Comparison of ENCODE assay signal across 9 mouse cellular contexts in genomic region chr13:112187226-112187625, GRCm38 (mm10).
DNase-seq lines count a peak whose midpoint lies in the region; ATAC-seq lines count a peak whose summit lies in the region.
"Had no signal": no experiment of that assay in that cellular context is flagged by ENCODE, and none has a peak within 500 bp of the region (broad histone marks: within the 10 kb centered on the region; RNA-seq: fewer than 3 reads in every experiment).

No protein-coding gene starts in this region.

- no peak overlapping the region for H3K27ac ChIP-seq in forebrain, embryonic 14.5 days (ENCODE audit: low read depth, low read length)
- no peak overlapping the region for H3K27ac ChIP-seq in forebrain, embryonic 11.5 days (ENCODE audit: low read depth, low read length)
- H3K27ac ChIP-seq in midbrain, embryonic 11.5 days (ENCODE audit: low read depth, low read length), result no peak overlapping the region
- no peak overlapping the region for H3K27ac ChIP-seq in midbrain, embryonic 16.5 days (ENCODE audit: low read length)
- H3K27ac ChIP-seq in hindbrain, embryonic 14.5 days, result no peak overlapping the region
- no peak overlapping the region for H3K27ac ChIP-seq in midbrain, embryonic 13.5 days

- DNase-seq in forebrain, embryonic 14.5 days (ENCODE audit: low spot score), result peak; percentile 82
- no peak for DNase-seq in forebrain, embryonic 11.5 days (ENCODE audit: low spot score)
- peak; percentile 41 for DNase-seq in midbrain, embryonic 11.5 days (ENCODE audit: low spot score, missing footprints)
- DNase-seq in layer of hippocampus, adult 9-11 months, result peak; percentile 85
- DNase-seq in urinary bladder, postnatal 36 days (ENCODE audit: low spot score in 2 of 2), result no peak
- no peak for DNase-seq in hindbrain, embryonic 14.5 days (ENCODE audit: low spot score)
- DNase-seq: kidney, postnatal 10 days had no signal

- 0 out of 2 replicates have a peak, but pooled peaks cover 3% of the 10 kb centered on the region for H3K27me3 ChIP-seq in forebrain, embryonic 14.5 days (replicated peaks; ENCODE audit: control insufficient read depth, insufficient read depth, low read length)
- no peaks in the 10 kb centered on the region for H3K27me3 ChIP-seq in forebrain, embryonic 11.5 days (ENCODE audit: control insufficient read depth, insufficient read depth, low read length)
- H3K27me3 ChIP-seq in midbrain, embryonic 11.5 days (ENCODE audit: control insufficient read depth, insufficient read depth, low read length), result no peaks in the 10 kb centered on the region; the same call in 1 of the 2 replicates
- H3K27me3 ChIP-seq in midbrain, embryonic 16.5 days (ENCODE audit: control insufficient read depth, insufficient read depth, low read depth, low read length), result no peaks in the 10 kb centered on the region
- no peaks in the 10 kb centered on the region for H3K27me3 ChIP-seq in hindbrain, embryonic 14.5 days (ENCODE audit: control insufficient read depth, insufficient read depth, low read length)
- no peaks in the 10 kb centered on the region for H3K27me3 ChIP-seq in midbrain, embryonic 13.5 days

- 48% methylated on average over 3 of the region's 3 CpGs for WGBS in forebrain, embryonic 14.5 days
- 85% methylated on average over 3 of the region's 3 CpGs for WGBS in forebrain, embryonic 11.5 days
- 82% methylated on average over 3 of the region's 3 CpGs for WGBS in midbrain, embryonic 11.5 days
- 54% methylated on average over 3 of the region's 3 CpGs for WGBS in midbrain, embryonic 16.5 days
- WGBS in hindbrain, embryonic 14.5 days, result 62% methylated on average over 3 of the region's 3 CpGs
- WGBS in midbrain, embryonic 13.5 days, result 79% methylated on average over 3 of the region's 3 CpGs

- H3K36me3 ChIP-seq in forebrain, embryonic 14.5 days (ENCODE audit: control insufficient read depth, insufficient read depth, low read length), result no peaks in the 10 kb centered on the region
- no peaks in the 10 kb centered on the region for H3K36me3 ChIP-seq in forebrain, embryonic 11.5 days (ENCODE audit: control insufficient read depth, insufficient read depth, low read length)
- H3K36me3 ChIP-seq in midbrain, embryonic 11.5 days (ENCODE audit: control insufficient read depth, insufficient read depth, low read length), result no peaks in the 10 kb centered on the region
- no peaks in the 10 kb centered on the region for H3K36me3 ChIP-seq in midbrain, embryonic 16.5 days (ENCODE audit: control insufficient read depth, insufficient read depth, low read length)
- H3K36me3 ChIP-seq in hindbrain, embryonic 14.5 days (replicated peaks; ENCODE audit: control insufficient read depth, insufficient read depth), result no peaks in the 10 kb centered on the region
- H3K36me3 ChIP-seq in midbrain, embryonic 13.5 days, result no peaks in the 10 kb centered on the region

- no peaks in the 10 kb centered on the region for H3K9me3 ChIP-seq in forebrain, embryonic 14.5 days (replicated peaks; ENCODE audit: control insufficient read depth, low read length)
- no peaks in the 10 kb centered on the region for H3K9me3 ChIP-seq in forebrain, embryonic 11.5 days (ENCODE audit: control insufficient read depth, low read length)
- H3K9me3 ChIP-seq in midbrain, embryonic 11.5 days (ENCODE audit: control insufficient read depth, low read length), result no peaks in the 10 kb centered on the region
- no peaks in the 10 kb centered on the region for H3K9me3 ChIP-seq in midbrain, embryonic 16.5 days (replicated peaks; ENCODE audit: control insufficient read depth, low read length, poor library complexity, severe bottlenecking)
- H3K9me3 ChIP-seq in hindbrain, embryonic 14.5 days (ENCODE audit: control insufficient read depth, low read length), result no peaks in the 10 kb centered on the region
- no peaks in the 10 kb centered on the region for H3K9me3 ChIP-seq in midbrain, embryonic 13.5 days

- H3K4me3 ChIP-seq in forebrain, embryonic 14.5 days (ENCODE audit: low read depth, low read length), result no peak overlapping the region
- H3K4me3 ChIP-seq in forebrain, embryonic 11.5 days (ENCODE audit: low read depth, low read length), result no peak overlapping the region
- no peak overlapping the region for H3K4me3 ChIP-seq in midbrain, embryonic 11.5 days (ENCODE audit: low read depth, low read length)
- no peak overlapping the region for H3K4me3 ChIP-seq in midbrain, embryonic 16.5 days (ENCODE audit: low read depth, low read length)
- H3K4me3 ChIP-seq in hindbrain, embryonic 14.5 days (replicated peaks; ENCODE audit: low read length), result no peak overlapping the region
- H3K4me3 ChIP-seq in midbrain, embryonic 13.5 days (replicated peaks), result no peak overlapping the region

- no peak overlapping the region for H3K4me2 ChIP-seq in forebrain, embryonic 14.5 days (ENCODE audit: low read length)
- no peak overlapping the region for H3K4me2 ChIP-seq in forebrain, embryonic 11.5 days (ENCODE audit: low read depth, low read length, severe bottlenecking)
- H3K4me2 ChIP-seq in midbrain, embryonic 11.5 days, result no peak overlapping the region
- H3K4me2 ChIP-seq in midbrain, embryonic 16.5 days (ENCODE audit: low read length), result no peak overlapping the region
- H3K4me2 ChIP-seq in hindbrain, embryonic 14.5 days (replicated peaks), result no peak overlapping the region
- no peak overlapping the region for H3K4me2 ChIP-seq in midbrain, embryonic 13.5 days (replicated peaks)

- peak; percentile 82 for ATAC-seq in forebrain, embryonic 14.5 days
- ATAC-seq in forebrain, embryonic 11.5 days (replicated peaks; ENCODE audit: low FRiP score), result no peak
- ATAC-seq in midbrain, embryonic 11.5 days (ENCODE audit: low FRiP score), result no peak
- ATAC-seq in midbrain, embryonic 16.5 days, result no peak
- no peak for ATAC-seq in hindbrain, embryonic 14.5 days (ENCODE audit: low FRiP score)
- ATAC-seq in midbrain, embryonic 13.5 days, result no peak

- no peak overlapping the region for H3K9ac ChIP-seq in forebrain, embryonic 14.5 days (ENCODE audit: low read length)
- no peak overlapping the region for H3K9ac ChIP-seq in forebrain, embryonic 11.5 days (ENCODE audit: low read length)
- no peak overlapping the region for H3K9ac ChIP-seq in midbrain, embryonic 11.5 days (ENCODE audit: low read length)
- H3K9ac ChIP-seq in midbrain, embryonic 16.5 days (ENCODE audit: low read depth, low read length), result no peak overlapping the region
- H3K9ac ChIP-seq in hindbrain, embryonic 14.5 days, result no peak overlapping the region
- H3K9ac ChIP-seq in midbrain, embryonic 13.5 days (replicated peaks), result no peak overlapping the region

- H3K4me1 ChIP-seq in forebrain, embryonic 14.5 days (ENCODE audit: control insufficient read depth, insufficient read depth, low read length), result no peaks in the 10 kb centered on the region
- no peaks in the 10 kb centered on the region for H3K4me1 ChIP-seq in forebrain, embryonic 11.5 days (replicated peaks; ENCODE audit: control insufficient read depth, insufficient read depth, low read length)
- no peaks in the 10 kb centered on the region for H3K4me1 ChIP-seq in midbrain, embryonic 11.5 days (ENCODE audit: control insufficient read depth, insufficient read depth, low read length)
- no peaks in the 10 kb centered on the region for H3K4me1 ChIP-seq in midbrain, embryonic 16.5 days (ENCODE audit: control insufficient read depth, insufficient read depth, low read length)
- peaks cover under 1% of the 10 kb centered on the region; the same call in 1 of the 2 replicates for H3K4me1 ChIP-seq in hindbrain, embryonic 14.5 days (replicated peaks; ENCODE audit: control insufficient read depth, insufficient read depth, low read length)
- H3K4me1 ChIP-seq in midbrain, embryonic 13.5 days (replicated peaks), result peaks cover 1% of the 10 kb centered on the region

Comparison
In these comparisons a context has a peak if more than half of its experiments do, and no peak if none do; other contexts are left out.
1. DNase-seq: peak in forebrain, embryonic 14.5 days (single experiment), midbrain, embryonic 11.5 days (single experiment) and layer of hippocampus, adult 9-11 months (single experiment); none in forebrain, embryonic 11.5 days (single experiment), urinary bladder, postnatal 36 days (0 of 2) and hindbrain, embryonic 14.5 days (single experiment).